In genomic region chr11:35663661-35664060, GRCm38 (mm10) we compare ENCODE assay signal across 18 mouse cellular contexts.
DNase-seq lines count a peak whose midpoint lies in the region; ATAC-seq and TF ChIP-seq lines count a peak whose summit lies in the region.
"Had no signal": no experiment of that assay in that cellular context is flagged by ENCODE, and none has a peak within 500 bp of the region (broad histone marks: within the 10 kb centered on the region; RNA-seq: fewer than 3 reads in every experiment).

No protein-coding gene starts in this region.

- no peaks in the 10 kb centered on the region for H3K9me3 ChIP-seq in hindbrain, embryonic 13.5 days
- H3K9me3 ChIP-seq in hindbrain, embryonic 12.5 days (replicated peaks) = no peaks in the 10 kb centered on the region
- H3K9me3 ChIP-seq in E14TG2a.4 (ENCODE audit: low read length) = no peaks in the 10 kb centered on the region
- no peaks in the 10 kb centered on the region for H3K9me3 ChIP-seq in midbrain, postnatal 0 days (ENCODE audit: low read length)
- no peaks in the 10 kb centered on the region for H3K9me3 ChIP-seq in lung, postnatal 0 days (ENCODE audit: low read length)
- no peaks in the 10 kb centered on the region for H3K9me3 ChIP-seq in stomach, postnatal 0 days (ENCODE audit: control insufficient read depth, low read length)
- H3K9me3 ChIP-seq: embryonic facial prominence, embryonic 12.5 days; heart, embryonic 13.5 days; limb, embryonic 10.5 days had no signal

- H3K9ac ChIP-seq in hindbrain, embryonic 13.5 days = no peak overlapping the region
- H3K9ac ChIP-seq in hindbrain, embryonic 12.5 days = no peak overlapping the region
- no peak overlapping the region for H3K9ac ChIP-seq in midbrain, postnatal 0 days (replicated peaks; ENCODE audit: low read length, poor library complexity, severe bottlenecking)
- H3K9ac ChIP-seq in lung, postnatal 0 days (replicated peaks; ENCODE audit: low read depth) = no peak overlapping the region
- no peak overlapping the region for H3K9ac ChIP-seq in stomach, postnatal 0 days (ENCODE audit: low read length)
- H3K9ac ChIP-seq: embryonic facial prominence, embryonic 12.5 days; heart, embryonic 13.5 days; liver, postnatal 0 days had no signal

- no peak for TF ChIP-seq CTCF in E14TG2a.4 (conservative IDR thresholded peaks at IDR 0.05; ENCODE audit: low read length)
- TF ChIP-seq CTCF in midbrain, postnatal 0 days (IDR thresholded peaks at IDR 0.05) = no peak
- TF ChIP-seq CTCF in lung, postnatal 0 days (IDR thresholded peaks at IDR 0.05) = no peak
- no peak for TF ChIP-seq CTCF in stomach, postnatal 0 days (IDR thresholded peaks at IDR 0.05; ENCODE audit: low read depth)

- no peak overlapping the region for H3K4me3 ChIP-seq in hindbrain, embryonic 13.5 days
- no peak overlapping the region for H3K4me3 ChIP-seq in hindbrain, embryonic 12.5 days
- 0 out of 2 replicates have a peak overlapping the region, but pooled peaks have one; percentile 17 for H3K4me3 ChIP-seq in E14TG2a.4 (replicated peaks; ENCODE audit: low read length)
- no peak overlapping the region for H3K4me3 ChIP-seq in midbrain, postnatal 0 days (ENCODE audit: low read depth, low read length)
- no peak overlapping the region for H3K4me3 ChIP-seq in lung, postnatal 0 days (ENCODE audit: low read depth, low read length)
- no peak overlapping the region for H3K4me3 ChIP-seq in stomach, postnatal 0 days (ENCODE audit: low read depth, low read length)
- H3K4me3 ChIP-seq: embryonic facial prominence, embryonic 12.5 days; heart, embryonic 13.5 days; left cerebral cortex, adult 2 months; limb, embryonic 10.5 days had no signal

- H3K27ac ChIP-seq in hindbrain, embryonic 13.5 days = no peak overlapping the region
- H3K27ac ChIP-seq in hindbrain, embryonic 12.5 days = no peak overlapping the region
- no peak overlapping the region for H3K27ac ChIP-seq in midbrain, postnatal 0 days (ENCODE audit: low read depth, low read length)
- no peak overlapping the region for H3K27ac ChIP-seq in lung, postnatal 0 days (ENCODE audit: low read length)
- H3K27ac ChIP-seq in stomach, postnatal 0 days (replicated peaks) = no peak overlapping the region
- H3K27ac ChIP-seq: embryonic facial prominence, embryonic 12.5 days; heart, embryonic 13.5 days; left cerebral cortex, adult 2 months; limb, embryonic 10.5 days had no signal

- DNase-seq in MN1 (ENCODE audit: low spot score) = peak; percentile 94
- peak; percentile 64 for DNase-seq in midbrain, postnatal 0 days (ENCODE audit: low spot score)
- DNase-seq in lung, postnatal 0 days (ENCODE audit: low spot score) = no peak
- DNase-seq in stomach, postnatal 0 days (ENCODE audit: low spot score) = no peak
- DNase-seq: kidney, adult 8-10 months; kidney, postnatal 14 days; liver, postnatal 0 days; lung, postnatal 14 days; right cerebral cortex, adult 18-20 months; thymus, postnatal 14 days had no signal

- WGBS in hindbrain, embryonic 13.5 days = 47% methylated on average over 8 of the region's 8 CpGs
- 57% methylated on average over 8 of the region's 8 CpGs for WGBS in hindbrain, embryonic 12.5 days
- 42% methylated on average over 8 of the region's 8 CpGs for WGBS in midbrain, postnatal 0 days
- 65% methylated on average over 8 of the region's 8 CpGs for WGBS in lung, postnatal 0 days
- 75% methylated on average over 8 of the region's 8 CpGs for WGBS in stomach, postnatal 0 days

- H3K4me2 ChIP-seq in hindbrain, embryonic 13.5 days = no peak overlapping the region
- H3K4me2 ChIP-seq in hindbrain, embryonic 12.5 days (replicated peaks) = no peak overlapping the region
- H3K4me2 ChIP-seq in midbrain, postnatal 0 days (ENCODE audit: low read depth, low read length, poor library complexity, severe bottlenecking) = no peak overlapping the region
- H3K4me2 ChIP-seq in lung, postnatal 0 days (replicated peaks; ENCODE audit: low read depth, low read length) = no peak overlapping the region
- no peak overlapping the region for H3K4me2 ChIP-seq in stomach, postnatal 0 days (replicated peaks; ENCODE audit: low read depth)
- H3K4me2 ChIP-seq: embryonic facial prominence, embryonic 12.5 days; heart, embryonic 13.5 days had no signal

- TF ChIP-seq EP300 in lung, postnatal 0 days (IDR thresholded peaks at IDR 0.05) = no peak
- TF ChIP-seq EP300 in stomach, postnatal 0 days (optimal IDR thresholded peaks at IDR 0.05) = no peak

- 0 out of 2 replicates have a peak, but pooled peaks cover 3% of the 10 kb centered on the region for H3K27me3 ChIP-seq in hindbrain, embryonic 13.5 days
- no peaks in the 10 kb centered on the region for H3K27me3 ChIP-seq in hindbrain, embryonic 12.5 days
- peaks cover 1% of the 10 kb centered on the region; the same call in 1 of the 2 replicates for H3K27me3 ChIP-seq in E14TG2a.4 (ENCODE audit: insufficient read depth, low read length)
- peaks cover 10% of the 10 kb centered on the region; the same call in 1 of the 2 replicates for H3K27me3 ChIP-seq in midbrain, postnatal 0 days (ENCODE audit: insufficient read depth, low read length)
- H3K27me3 ChIP-seq in lung, postnatal 0 days (replicated peaks; ENCODE audit: insufficient read depth, low read length) = no peaks in the 10 kb centered on the region
- no peaks in the 10 kb centered on the region for H3K27me3 ChIP-seq in stomach, postnatal 0 days (ENCODE audit: control insufficient read depth, insufficient read depth, low read length)
- H3K27me3 ChIP-seq: embryonic facial prominence, embryonic 12.5 days had no signal

- H3K36me3 ChIP-seq in hindbrain, embryonic 13.5 days = no peaks in the 10 kb centered on the region
- 0 out of 2 replicates have a peak, but pooled peaks cover 5% of the 10 kb centered on the region for H3K36me3 ChIP-seq in hindbrain, embryonic 12.5 days
- H3K36me3 ChIP-seq in E14TG2a.4 (ENCODE audit: insufficient read depth, low read length) = no peaks in the 10 kb centered on the region
- H3K36me3 ChIP-seq in midbrain, postnatal 0 days (ENCODE audit: insufficient read depth, low read length) = no peaks in the 10 kb centered on the region
- H3K36me3 ChIP-seq in lung, postnatal 0 days (ENCODE audit: insufficient read depth, low read length) = no peaks in the 10 kb centered on the region
- no peaks in the 10 kb centered on the region for H3K36me3 ChIP-seq in stomach, postnatal 0 days (ENCODE audit: control insufficient read depth, insufficient read depth, low read length)
- H3K36me3 ChIP-seq: embryonic facial prominence, embryonic 12.5 days; heart, embryonic 13.5 days had no signal

- H3K4me1 ChIP-seq in hindbrain, embryonic 13.5 days (replicated peaks) = peaks cover 9% of the 10 kb centered on the region
- H3K4me1 ChIP-seq in hindbrain, embryonic 12.5 days = peaks cover 7% of the 10 kb centered on the region; the same call in 1 of the 2 replicates
- H3K4me1 ChIP-seq in E14TG2a.4 (replicated peaks; ENCODE audit: low read depth, low read length) = peaks cover 9% of the 10 kb centered on the region; the same call in 1 of the 2 replicates
- H3K4me1 ChIP-seq in midbrain, postnatal 0 days (ENCODE audit: insufficient read depth, low read length) = no peaks in the 10 kb centered on the region
- no peaks in the 10 kb centered on the region for H3K4me1 ChIP-seq in lung, postnatal 0 days (ENCODE audit: insufficient read depth, low read depth, low read length)
- no peaks in the 10 kb centered on the region for H3K4me1 ChIP-seq in stomach, postnatal 0 days (replicated peaks; ENCODE audit: control insufficient read depth, insufficient read depth)
- H3K4me1 ChIP-seq: embryonic facial prominence, embryonic 12.5 days had no signal

- ATAC-seq in hindbrain, embryonic 13.5 days (ENCODE audit: low FRiP score) = 0 out of 2 replicates have a peak, but pooled peaks have one; percentile 19
- ATAC-seq in hindbrain, embryonic 12.5 days (ENCODE audit: low FRiP score) = no peak
- ATAC-seq in midbrain, postnatal 0 days (ENCODE audit: low FRiP score) = no peak
- no peak for ATAC-seq in lung, postnatal 0 days
- no peak for ATAC-seq in stomach, postnatal 0 days (ENCODE audit: low FRiP score, low TSS enrichment)
- ATAC-seq: hindbrain, embryonic 16.5 days; liver, postnatal 0 days had no signal

Comparison
In these comparisons a context has a peak if more than half of its experiments do, and no peak if none do; other contexts are left out.
1. DNase-seq: peak in MN1 (single experiment) and midbrain, postnatal 0 days (single experiment); none in lung, postnatal 0 days (single experiment) and stomach, postnatal 0 days (single experiment).